In the genomic region with DNA sequence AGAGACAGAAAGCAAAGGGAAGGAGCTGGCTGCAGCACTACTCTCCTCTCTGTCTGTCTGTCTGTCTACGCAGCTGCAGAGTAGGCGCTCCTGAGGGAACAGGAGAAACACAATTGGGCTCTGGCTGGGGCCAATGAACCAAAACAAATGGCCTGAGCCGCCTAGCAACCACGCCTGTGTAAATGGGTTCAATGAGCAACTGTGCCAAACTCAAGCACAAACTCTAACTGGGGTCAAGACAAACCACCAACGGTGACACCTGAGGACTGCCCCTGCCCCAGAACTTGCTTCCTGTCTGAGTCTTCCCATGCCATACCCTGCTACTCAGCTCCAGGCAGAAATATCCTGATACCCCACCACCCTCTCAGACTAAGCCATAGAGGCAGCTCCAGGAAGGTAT, we compare ENCODE assay signal across 18 mouse cellular contexts. TPM values are rescaled to one million over a fixed set of nuclear protein-coding genes. Genes with fewer than 3 reads are reported as not detected.
DNase-seq lines count a peak whose midpoint lies in the region; ATAC-seq lines count a peak whose summit lies in the region.
"Had no signal": no experiment of that assay in that cellular context is flagged by ENCODE, and none has a peak within 500 bp of the region (broad histone marks: within the 10 kb centered on the region; RNA-seq: fewer than 3 reads in every experiment).

No protein-coding gene starts in this region.

- H3K4me3 ChIP-seq in embryonic facial prominence, embryonic 14.5 days (ENCODE audit: low read depth, low read length) = no peak overlapping the region
- H3K4me3 ChIP-seq in embryonic facial prominence, embryonic 10.5 days = no peak overlapping the region
- no peak overlapping the region for H3K4me3 ChIP-seq in midbrain, embryonic 11.5 days (ENCODE audit: low read depth, low read length)
- no peak overlapping the region for H3K4me3 ChIP-seq in midbrain, embryonic 14.5 days (replicated peaks; ENCODE audit: low read depth, low read length)
- no peak overlapping the region for H3K4me3 ChIP-seq in kidney, embryonic 14.5 days (ENCODE audit: low read length)
- H3K4me3 ChIP-seq: gastrocnemius, adult 2 months; hindbrain, embryonic 13.5 days; megakaryocyte, embryonic 14.5 days had no signal

- no peak for ATAC-seq in embryonic facial prominence, embryonic 14.5 days (ENCODE audit: low read depth)
- no peak for ATAC-seq in midbrain, embryonic 11.5 days (ENCODE audit: low FRiP score)
- no peak for ATAC-seq in midbrain, embryonic 14.5 days (ENCODE audit: low FRiP score, low TSS enrichment)
- peak; percentile 45; the same call in 1 of the 2 replicates for ATAC-seq in kidney, embryonic 14.5 days (ENCODE audit: low FRiP score, low TSS enrichment)
- ATAC-seq: forebrain, embryonic 14.5 days; liver, postnatal 0 days had no signal

- H3K36me3 ChIP-seq in embryonic facial prominence, embryonic 14.5 days (ENCODE audit: control insufficient read depth, insufficient read depth, low read length) = peaks cover 77% of the 10 kb centered on the region
- H3K36me3 ChIP-seq in embryonic facial prominence, embryonic 10.5 days (replicated peaks) = peaks cover 100% of the 10 kb centered on the region
- peaks cover 13% of the 10 kb centered on the region; the same call in 1 of the 2 replicates for H3K36me3 ChIP-seq in midbrain, embryonic 11.5 days (ENCODE audit: control insufficient read depth, insufficient read depth, low read length)
- H3K36me3 ChIP-seq in midbrain, embryonic 14.5 days (ENCODE audit: control insufficient read depth, insufficient read depth, low read length) = peaks cover 82% of the 10 kb centered on the region
- H3K36me3 ChIP-seq in kidney, embryonic 14.5 days (ENCODE audit: control insufficient read depth, insufficient read depth, low read length) = peaks cover 79% of the 10 kb centered on the region

- 84% methylated on average over 5 of the region's 5 CpGs for WGBS in embryonic facial prominence, embryonic 14.5 days
- 83% methylated on average over 5 of the region's 5 CpGs for WGBS in embryonic facial prominence, embryonic 10.5 days
- WGBS in midbrain, embryonic 11.5 days = 56% methylated on average over 5 of the region's 5 CpGs
- 48% methylated on average over 5 of the region's 5 CpGs for WGBS in midbrain, embryonic 14.5 days
- WGBS in kidney, embryonic 14.5 days = 45% methylated on average over 5 of the region's 5 CpGs

- no peak for DNase-seq in embryonic facial prominence, embryonic 14.5 days (ENCODE audit: low spot score)
- DNase-seq in embryonic facial prominence, embryonic 10.5 days (ENCODE audit: low spot score) = no peak
- DNase-seq in midbrain, embryonic 11.5 days (ENCODE audit: low spot score, missing footprints) = peak; percentile 57
- no peak for DNase-seq in midbrain, embryonic 14.5 days
- peak; percentile 55 to 74 for DNase-seq in kidney, postnatal 4 days
- DNase-seq in heart, adult 8-10 months (ENCODE audit: low spot score) = no peak
- DNase-seq in right cerebral cortex, postnatal 36 days (ENCODE audit: low spot score in 2 of 2) = no peak
- DNase-seq: cerebellum, adult 9-11 months; heart, postnatal 14 days; layer of hippocampus, adult 9-11 months; liver, postnatal 0 days; lung, postnatal 14 days; thymus, adult 2 months had no signal

- no peaks in the 10 kb centered on the region for H3K4me1 ChIP-seq in embryonic facial prominence, embryonic 14.5 days (ENCODE audit: control insufficient read depth, insufficient read depth, low read length)
- no peaks in the 10 kb centered on the region for H3K4me1 ChIP-seq in embryonic facial prominence, embryonic 10.5 days
- H3K4me1 ChIP-seq in midbrain, embryonic 11.5 days (ENCODE audit: control insufficient read depth, insufficient read depth, low read length) = no peaks in the 10 kb centered on the region
- H3K4me1 ChIP-seq in midbrain, embryonic 14.5 days (ENCODE audit: control insufficient read depth, insufficient read depth, low read length) = no peaks in the 10 kb centered on the region
- peaks cover 8% of the 10 kb centered on the region for H3K4me1 ChIP-seq in kidney, embryonic 14.5 days (ENCODE audit: control insufficient read depth, insufficient read depth, low read length)

- H3K27me3 ChIP-seq in embryonic facial prominence, embryonic 14.5 days (replicated peaks; ENCODE audit: control insufficient read depth, insufficient read depth, low read length) = no peaks in the 10 kb centered on the region
- no peaks in the 10 kb centered on the region for H3K27me3 ChIP-seq in embryonic facial prominence, embryonic 10.5 days (replicated peaks; ENCODE audit: low read depth, poor library complexity, severe bottlenecking)
- no peaks in the 10 kb centered on the region for H3K27me3 ChIP-seq in midbrain, embryonic 11.5 days (ENCODE audit: control insufficient read depth, insufficient read depth, low read length)
- no peaks in the 10 kb centered on the region for H3K27me3 ChIP-seq in midbrain, embryonic 14.5 days (ENCODE audit: control insufficient read depth, insufficient read depth, low read length)
- H3K27me3 ChIP-seq in kidney, embryonic 14.5 days (ENCODE audit: control insufficient read depth, insufficient read depth, low read length) = no peaks in the 10 kb centered on the region
- H3K27me3 ChIP-seq: hindbrain, embryonic 13.5 days; megakaryocyte, embryonic 14.5 days had no signal

- H3K9ac ChIP-seq in embryonic facial prominence, embryonic 14.5 days (ENCODE audit: low read depth, low read length) = 0 out of 2 replicates have a peak overlapping the region, but pooled peaks have one; percentile 5
- no peak overlapping the region; the same call in 1 of the 2 replicates for H3K9ac ChIP-seq in midbrain, embryonic 11.5 days (ENCODE audit: low read length)
- no peak overlapping the region for H3K9ac ChIP-seq in midbrain, embryonic 14.5 days (replicated peaks; ENCODE audit: low read length)
- H3K9ac ChIP-seq in kidney, embryonic 14.5 days (ENCODE audit: low read depth, low read length) = no peak overlapping the region
- H3K9ac ChIP-seq: hindbrain, embryonic 13.5 days; liver, postnatal 0 days had no signal

- H3K9me3 ChIP-seq in embryonic facial prominence, embryonic 14.5 days (ENCODE audit: control insufficient read depth, low read length) = no peaks in the 10 kb centered on the region
- no peaks in the 10 kb centered on the region for H3K9me3 ChIP-seq in embryonic facial prominence, embryonic 10.5 days
- no peaks in the 10 kb centered on the region for H3K9me3 ChIP-seq in midbrain, embryonic 11.5 days (ENCODE audit: control insufficient read depth, low read length)
- H3K9me3 ChIP-seq in midbrain, embryonic 14.5 days (ENCODE audit: control insufficient read depth, low read length) = no peaks in the 10 kb centered on the region
- H3K9me3 ChIP-seq in kidney, embryonic 14.5 days (ENCODE audit: control insufficient read depth, low read length) = no peaks in the 10 kb centered on the region
- H3K9me3 ChIP-seq: hindbrain, embryonic 13.5 days; megakaryocyte, embryonic 14.5 days had no signal

- no peak overlapping the region for H3K27ac ChIP-seq in embryonic facial prominence, embryonic 14.5 days (replicated peaks; ENCODE audit: low read depth, low read length)
- no peak overlapping the region for H3K27ac ChIP-seq in embryonic facial prominence, embryonic 10.5 days (replicated peaks)
- no peak overlapping the region for H3K27ac ChIP-seq in midbrain, embryonic 11.5 days (ENCODE audit: low read depth, low read length)
- no peak overlapping the region for H3K27ac ChIP-seq in midbrain, embryonic 14.5 days (replicated peaks; ENCODE audit: low read depth, low read length)
- peak overlapping the region; percentile 65 for H3K27ac ChIP-seq in kidney, embryonic 14.5 days (ENCODE audit: low read depth, low read length)
- H3K27ac ChIP-seq: gastrocnemius, adult 2 months; hindbrain, embryonic 13.5 days had no signal

- no peak overlapping the region for H3K4me2 ChIP-seq in embryonic facial prominence, embryonic 14.5 days (ENCODE audit: low read depth, low read length)
- H3K4me2 ChIP-seq in midbrain, embryonic 11.5 days = no peak overlapping the region
- H3K4me2 ChIP-seq in midbrain, embryonic 14.5 days (ENCODE audit: low read length) = no peak overlapping the region
- no peak overlapping the region for H3K4me2 ChIP-seq in kidney, embryonic 14.5 days (replicated peaks; ENCODE audit: low read depth, low read length)
- H3K4me2 ChIP-seq: hindbrain, embryonic 13.5 days had no signal

RNA-seq across cellular contexts. Expression of a gene that starts 14.8 kb away (rescaled TPM):
- polyA plus RNA-seq in embryonic facial prominence, embryonic 14.5 days (2014; fragmentation: Nextera tagmentation; extraction: Ambion mirVana) = 29.3 and 31.7 TPM in 2 replicates
- polyA plus RNA-seq in embryonic facial prominence, embryonic 10.5 days (2016; fragmentation: Nextera tagmentation; extraction: Ambion mirVana) = 67.7 and 73.5 TPM in 2 replicates
- 35.4 and 39.4 TPM in 2 replicates for polyA plus RNA-seq in midbrain, embryonic 11.5 days (2014; fragmentation: Nextera tagmentation; extraction: Ambion mirVana)
- polyA plus RNA-seq in midbrain, embryonic 14.5 days (2014; fragmentation: Nextera tagmentation; extraction: Ambion mirVana) = 32.2 and 40.3 TPM in 2 replicates
- polyA plus RNA-seq in kidney, embryonic 14.5 days (2014; fragmentation: Nextera tagmentation; extraction: Ambion mirVana) = 40.6 and 45.7 TPM in 2 replicates
- total RNA-seq in heart, adult 8-10 months (2022) = 1 to 10 TPM; 6.4 to 7.1 (median 6.8) TPM

RNA-seq across cellular contexts. Expression of a gene that starts 14.9 kb away (rescaled TPM):
- polyA plus RNA-seq in embryonic facial prominence, embryonic 14.5 days (2014; fragmentation: Nextera tagmentation; extraction: Ambion mirVana) = 283 and 316 TPM in 2 replicates
- 242 and 244 TPM in 2 replicates for polyA plus RNA-seq in embryonic facial prominence, embryonic 10.5 days (2016; fragmentation: Nextera tagmentation; extraction: Ambion mirVana)
- polyA plus RNA-seq in midbrain, embryonic 11.5 days (2014; fragmentation: Nextera tagmentation; extraction: Ambion mirVana) = 239 and 249 TPM in 2 replicates
- 419 and 525 TPM in 2 replicates for polyA plus RNA-seq in midbrain, embryonic 14.5 days (2014; fragmentation: Nextera tagmentation; extraction: Ambion mirVana)
- 231 and 270 TPM in 2 replicates for polyA plus RNA-seq in kidney, embryonic 14.5 days (2014; fragmentation: Nextera tagmentation; extraction: Ambion mirVana)
- 1,000 to 10,000 TPM; 1,464 to 1,614 (median 1,563) TPM for total RNA-seq in heart, adult 8-10 months (2022)

RNA-seq across cellular contexts. Expression of a gene that starts 59.5 kb away (rescaled TPM):
- 31.1 and 31.3 TPM in 2 replicates for polyA plus RNA-seq in embryonic facial prominence, embryonic 14.5 days (2014; fragmentation: Nextera tagmentation; extraction: Ambion mirVana)
- 22.9 and 25.1 TPM in 2 replicates for polyA plus RNA-seq in embryonic facial prominence, embryonic 10.5 days (2016; fragmentation: Nextera tagmentation; extraction: Ambion mirVana)
- polyA plus RNA-seq in midbrain, embryonic 11.5 days (2014; fragmentation: Nextera tagmentation; extraction: Ambion mirVana) = 22.4 and 22.7 TPM in 2 replicates
- 21.1 and 26.0 TPM in 2 replicates for polyA plus RNA-seq in midbrain, embryonic 14.5 days (2014; fragmentation: Nextera tagmentation; extraction: Ambion mirVana)
- 27.1 and 44.0 TPM in 2 replicates for polyA plus RNA-seq in kidney, embryonic 14.5 days (2014; fragmentation: Nextera tagmentation; extraction: Ambion mirVana)
- 10 to 100 TPM in 2 of 4 experiments, 1 to 10 TPM in 2; 7.4 to 13.1 (median 10.4) TPM for total RNA-seq in heart, adult 8-10 months (2022)

Comparison
In these comparisons a context has a peak if more than half of its experiments do, and no peak if none do; other contexts are left out.
1. DNase-seq: peak in midbrain, embryonic 11.5 days (single experiment) and kidney, postnatal 4 days (2 of 2); none in embryonic facial prominence, embryonic 14.5 days (single experiment), embryonic facial prominence, embryonic 10.5 days (single experiment), midbrain, embryonic 14.5 days (single experiment), heart, adult 8-10 months (single experiment) and right cerebral cortex, postnatal 36 days (0 of 2).